Mouse (Mus musculus): ENCODE data around the gene Gm7347. TPM values are rescaled to one million over a fixed set of nuclear protein-coding genes. Genes with fewer than 3 reads are reported as not detected.

The Gm7347 gene
- not detected in 2 replicates for polyA plus RNA-seq (2012; rRNA removed)

DNA sequence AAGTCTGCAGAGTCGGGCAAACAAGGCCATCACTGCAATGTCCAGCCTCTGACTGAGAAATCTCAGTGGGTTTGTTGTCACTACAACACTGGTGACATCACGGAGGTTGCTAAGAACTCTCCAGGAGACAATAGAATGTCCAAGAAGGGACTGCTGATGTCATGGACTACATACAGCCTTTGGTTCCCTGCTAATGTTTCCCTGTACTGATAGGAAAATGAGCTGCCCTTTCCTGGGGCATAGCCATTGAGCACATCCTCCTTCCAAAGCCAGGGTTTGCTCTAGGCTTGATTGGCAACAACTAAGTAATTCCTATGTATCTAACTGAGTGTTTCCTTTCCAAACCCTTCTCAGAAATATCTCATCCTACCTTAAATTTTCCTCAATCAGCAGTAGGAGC is at the start of gene Gm7347:
Gene Gm7347, minus strand, starts transcription at position 101 of the 400 bp plus-strand sequence.

DNA sequence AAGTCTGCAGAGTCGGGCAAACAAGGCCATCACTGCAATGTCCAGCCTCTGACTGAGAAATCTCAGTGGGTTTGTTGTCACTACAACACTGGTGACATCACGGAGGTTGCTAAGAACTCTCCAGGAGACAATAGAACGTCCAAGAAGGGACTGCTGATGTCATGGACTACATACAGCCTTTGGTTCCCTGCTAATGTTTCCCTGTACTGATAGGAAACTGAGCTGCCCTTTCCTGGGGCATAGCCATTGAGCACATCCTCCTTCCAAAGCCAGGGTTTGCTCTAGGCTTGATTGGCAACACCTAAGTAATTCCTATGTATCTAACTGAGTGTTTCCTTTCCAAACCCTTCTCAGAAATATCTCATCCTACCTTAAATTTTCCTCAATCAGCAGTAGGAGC is 46.9 kb upstream of the Gm7347 start, which contains the start of gene 5031410I06Rik:
Gene 5031410I06Rik, minus strand, starts transcription at position 101 of the 400 bp plus-strand sequence.

DNA sequence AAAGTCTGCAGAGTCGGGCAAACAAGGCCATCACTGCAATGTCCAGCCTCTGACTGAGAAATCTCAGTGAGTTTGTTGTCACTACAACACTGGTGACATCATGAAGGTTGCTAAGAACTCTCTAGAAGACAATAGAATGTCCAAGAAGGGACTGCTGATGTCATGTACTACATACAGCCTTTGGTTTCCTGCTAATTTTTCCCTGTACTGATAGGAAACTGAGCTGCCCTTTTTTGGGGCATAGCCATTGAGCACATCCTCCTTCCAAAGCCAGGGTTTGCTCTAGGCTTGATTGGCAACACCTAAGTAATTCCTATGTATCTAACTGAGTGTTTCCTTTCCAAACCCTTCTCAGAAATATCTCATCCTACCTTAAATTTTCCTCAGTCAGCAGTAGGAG is 30.8 kb upstream of the Gm7347 start, which contains the start of gene Gm10471:
Gene Gm10471, minus strand, starts transcription at position 101 of the 400 bp plus-strand sequence.

DNA sequence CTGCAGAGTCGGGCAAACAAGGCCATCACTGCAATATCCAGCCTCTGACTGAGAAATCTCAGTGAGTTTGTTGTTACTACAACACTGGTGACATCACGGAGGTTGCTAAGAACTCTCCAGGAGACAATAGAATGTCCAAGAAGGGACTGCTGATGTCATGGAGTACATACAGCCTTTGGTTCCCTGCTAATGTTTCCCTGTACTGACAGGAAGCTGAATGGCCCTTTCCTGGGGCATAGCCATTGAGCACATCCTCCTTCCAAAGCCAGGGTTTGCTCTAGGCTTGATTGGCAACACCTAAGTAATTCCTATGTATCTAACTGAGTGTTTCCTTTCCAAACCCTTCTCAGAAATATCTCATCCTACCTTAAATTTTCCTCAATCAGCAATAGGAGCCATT is 18.9 kb downstream of the Gm7347 start, which contains the start of gene Speer4a:
Gene Speer4a, minus strand, starts transcription at position 101 of the 400 bp plus-strand sequence.

DNA sequence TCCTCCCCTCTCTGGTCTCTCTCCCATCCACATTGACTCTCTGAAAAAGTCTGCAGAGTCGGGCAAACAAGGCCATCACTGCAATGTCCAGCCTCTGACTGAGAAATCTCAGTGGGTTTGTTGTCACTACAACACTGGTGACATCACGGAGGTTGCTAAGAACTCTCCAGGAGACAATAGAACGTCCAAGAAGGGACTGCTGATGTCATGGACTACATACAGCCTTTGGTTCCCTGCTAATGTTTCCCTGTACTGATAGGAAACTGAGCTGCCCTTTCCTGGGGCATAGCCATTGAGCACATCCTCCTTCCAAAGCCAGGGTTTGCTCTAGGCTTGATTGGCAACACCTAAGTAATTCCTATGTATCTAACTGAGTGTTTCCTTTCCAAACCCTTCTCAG is 35.6 kb downstream of the Gm7347 start, which contains the start of gene Gm5862:
Gene Gm5862, minus strand, starts transcription at position 101 of the 400 bp plus-strand sequence.

DNA sequence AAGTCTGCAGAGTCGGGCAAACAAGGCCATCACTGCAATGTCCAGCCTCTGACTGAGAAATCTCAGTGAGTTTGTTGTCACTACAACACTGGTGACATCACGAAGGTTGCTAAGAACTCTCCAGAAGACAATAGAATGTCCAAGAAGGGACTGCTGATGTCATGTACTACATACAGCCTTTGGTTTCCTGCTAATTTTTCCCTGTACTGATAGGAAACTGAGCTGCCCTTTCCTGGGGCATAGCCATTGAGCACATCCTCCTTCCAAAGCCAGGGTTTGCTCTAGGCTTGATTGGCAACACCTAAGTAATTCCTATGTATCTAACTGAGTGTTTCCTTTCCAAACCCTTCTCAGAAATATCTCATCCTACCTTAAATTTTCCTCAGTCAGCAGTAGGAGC is 53.7 kb downstream of the Gm7347 start, which contains the start of gene Gm1979:
Gene Gm1979, minus strand, starts transcription at position 101 of the 400 bp plus-strand sequence.

Other genes with a start within 250 kb of the Gm7347 start
- gene Gm21663, start 116.2 kb downstream of the Gm7347 start, polyA plus RNA-seq (2012; rRNA removed) = not detected in 2 replicates
- gene Gm21671, start 104.2 kb downstream of the Gm7347 start, polyA plus RNA-seq (2012; rRNA removed) = not detected in 2 replicates
- not detected in 2 replicates for gene Gm21680, start 85.9 kb downstream of the Gm7347 start, polyA plus RNA-seq (2012; rRNA removed)
- not detected in 2 replicates for gene Gm21698, start 69.9 kb downstream of the Gm7347 start, polyA plus RNA-seq (2012; rRNA removed)
- not detected in 2 replicates for gene Gm1979, start 53.8 kb downstream of the Gm7347 start, polyA plus RNA-seq (2012; rRNA removed)
- gene Gm5862, start 35.7 kb downstream of the Gm7347 start, polyA plus RNA-seq (2012; rRNA removed) = not detected in 2 replicates
- not detected in 2 replicates for gene Speer4a, start 19.0 kb downstream of the Gm7347 start, polyA plus RNA-seq (2012; rRNA removed)
- gene Gm10471, start 30.7 kb upstream of the Gm7347 start, polyA plus RNA-seq (2012; rRNA removed) = not detected in 2 replicates
- not detected in 2 replicates for gene 5031410I06Rik, start 46.8 kb upstream of the Gm7347 start, polyA plus RNA-seq (2012; rRNA removed)
- gene Gm10220, start 62.8 kb upstream of the Gm7347 start, polyA plus RNA-seq (2012; rRNA removed) = not detected in 2 replicates
- gene Gm7361, start 199.1 kb upstream of the Gm7347 start, polyA plus RNA-seq (2012; rRNA removed) = not detected in 2 replicates

Data from liver, embryonic 18 days (tissue).